ENCODE assay signal across 12 mouse cellular contexts in the genomic region with DNA sequence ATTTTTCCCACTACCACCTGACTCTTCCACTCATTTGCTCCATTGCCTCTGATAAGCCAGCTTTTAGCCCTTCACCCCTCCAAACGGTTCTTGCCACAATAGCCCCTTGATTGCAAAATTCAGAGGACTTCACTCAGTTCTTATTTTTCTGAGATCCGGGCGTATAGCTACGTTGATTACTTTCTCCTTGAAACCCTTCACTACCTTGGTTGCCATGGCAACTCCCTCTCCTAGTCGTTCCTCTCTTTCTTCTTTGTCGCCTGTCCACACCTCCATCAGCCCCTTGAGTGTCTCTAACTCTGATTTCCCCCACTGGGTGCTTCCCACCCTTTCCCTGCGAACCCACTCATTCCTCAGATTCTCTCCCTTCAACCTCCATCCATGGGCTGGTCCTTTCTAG. TPM values are rescaled to one million over a fixed set of nuclear protein-coding genes. Genes with fewer than 3 reads are reported as not detected.
DNase-seq lines count a peak whose midpoint lies in the region; ATAC-seq lines count a peak whose summit lies in the region.
"Had no signal": no experiment of that assay in that cellular context is flagged by ENCODE, and none has a peak within 500 bp of the region (broad histone marks: within the 10 kb centered on the region; RNA-seq: fewer than 3 reads in every experiment).

No protein-coding gene starts in this region.

- peak; percentile 21; the same call in 1 of the 2 replicates for ATAC-seq in hindbrain, embryonic 16.5 days
- ATAC-seq in intestine, embryonic 15.5 days = no peak
- ATAC-seq in inflammation-experienced regulatory T-cells, adult 6 months = no peak

- 18% methylated on average over 7 of the region's 7 CpGs for WGBS in hindbrain, embryonic 16.5 days
- 30% methylated on average over 7 of the region's 7 CpGs for WGBS in intestine, embryonic 15.5 days

- no peaks in the 10 kb centered on the region for H3K9me3 ChIP-seq in hindbrain, embryonic 16.5 days (ENCODE audit: control insufficient read depth, low read length)
- H3K9me3 ChIP-seq in intestine, embryonic 15.5 days = no peaks in the 10 kb centered on the region
- H3K9me3 ChIP-seq: G1E had no signal

- H3K27me3 ChIP-seq in hindbrain, embryonic 16.5 days (replicated peaks; ENCODE audit: control insufficient read depth, insufficient read depth, low read length) = no peaks in the 10 kb centered on the region
- H3K27me3 ChIP-seq in intestine, embryonic 15.5 days (replicated peaks) = no peaks in the 10 kb centered on the region

- no peak overlapping the region for H3K4me2 ChIP-seq in hindbrain, embryonic 16.5 days (ENCODE audit: low read length)
- H3K4me2 ChIP-seq in intestine, embryonic 15.5 days (replicated peaks) = no peak overlapping the region

- peaks cover 45% of the 10 kb centered on the region for H3K4me1 ChIP-seq in hindbrain, embryonic 16.5 days (ENCODE audit: control insufficient read depth, insufficient read depth, low read depth, low read length)
- H3K4me1 ChIP-seq in intestine, embryonic 15.5 days (replicated peaks) = peaks cover 7% of the 10 kb centered on the region; the same call in 1 of the 2 replicates

- no peak overlapping the region for H3K9ac ChIP-seq in hindbrain, embryonic 16.5 days (ENCODE audit: low read depth, low read length)
- H3K9ac ChIP-seq in intestine, embryonic 15.5 days = no peak overlapping the region

- H3K27ac ChIP-seq in hindbrain, embryonic 16.5 days (ENCODE audit: low read depth, low read length) = peak overlapping the region; percentile 80
- no peak overlapping the region for H3K27ac ChIP-seq in intestine, embryonic 15.5 days

- H3K4me3 ChIP-seq in hindbrain, embryonic 16.5 days (ENCODE audit: low read length) = no peak overlapping the region
- no peak overlapping the region for H3K4me3 ChIP-seq in intestine, embryonic 15.5 days (replicated peaks)

- H3K36me3 ChIP-seq in hindbrain, embryonic 16.5 days (ENCODE audit: control insufficient read depth, insufficient read depth, low read length) = no peaks in the 10 kb centered on the region
- H3K36me3 ChIP-seq in intestine, embryonic 15.5 days = no peaks in the 10 kb centered on the region

- DNase-seq in cerebellum, postnatal 10 days = peak; percentile 42 to 51
- no peak for DNase-seq in cerebellum, postnatal 4 days (ENCODE audit: low spot score in 2 of 2)
- DNase-seq in right cerebral cortex, adult 2 months (ENCODE audit: low spot score in 2 of 2) = peak; percentile 33 to 54
- DNase-seq in right cerebral cortex, postnatal 36 days (ENCODE audit: low spot score in 2 of 2) = no peak
- no peak for DNase-seq in spleen, adult 18-20 months
- DNase-seq: adrenal gland, adult 2 months; kidney, postnatal 4 days; thymus, postnatal 25 days had no signal

RNA-seq across cellular contexts. Expression of a gene that starts 22.8 kb away (rescaled TPM):
- 6,388 and 6,390 TPM in 2 replicates for polyA plus RNA-seq in hindbrain, embryonic 16.5 days (2015; fragmentation: Nextera tagmentation; extraction: Ambion mirVana)
- 428 and 457 TPM in 2 replicates for polyA plus RNA-seq in intestine, embryonic 15.5 days (2015; fragmentation: Nextera tagmentation; extraction: Ambion mirVana)
- under 1 TPM in 1 of 3 experiments, not detected in 2; 0.67 TPM for polyA plus RNA-seq in inflammation-experienced regulatory T-cells, adult 6 months (2017; shearing (Covaris generic))
- polyA plus RNA-seq: G1E had no signal

RNA-seq across cellular contexts. Expression of a gene that starts 34.0 kb away (rescaled TPM):
- 288 and 298 TPM in 2 replicates for polyA plus RNA-seq in hindbrain, embryonic 16.5 days (2015; fragmentation: Nextera tagmentation; extraction: Ambion mirVana)
- polyA plus RNA-seq in intestine, embryonic 15.5 days (2015; fragmentation: Nextera tagmentation; extraction: Ambion mirVana) = 39.2 and 40.9 TPM in 2 replicates
- 10 to 100 TPM; 13.9 to 21.2 (median 15.1) TPM for polyA plus RNA-seq in inflammation-experienced regulatory T-cells, adult 6 months (2017; shearing (Covaris generic))

Comparison
In these comparisons a context has a peak if more than half of its experiments do, and no peak if none do; other contexts are left out.
1. DNase-seq: peak in cerebellum, postnatal 10 days (2 of 2) and right cerebral cortex, adult 2 months (2 of 2); none in cerebellum, postnatal 4 days (0 of 2), right cerebral cortex, postnatal 36 days (0 of 2) and spleen, adult 18-20 months (0 of 2).
2. RNA of a gene that starts 22.8 kb away (polyA plus RNA-seq): 6,388 to 6,390 TPM in hindbrain, embryonic 16.5 days and 428 to 457 TPM in intestine, embryonic 15.5 days; 0.67 TPM in inflammation-experienced regulatory T-cells, adult 6 months; every median in the first group is over 100 times any median in the second.